Mouse (Mus musculus): ENCODE results near the gene Slc22a28. TPM values are rescaled to one million over a fixed set of nuclear protein-coding genes. Genes with fewer than 3 reads are reported as not detected.

The Slc22a28 gene
- not detected for polyA plus RNA-seq (2015; fragmentation: Illumina TruSeq; extraction: RNeasy Lipid Tissue Mini Kit (QIAGEN cat#74804); ENCODE audit: insufficient read depth, low read depth, low replicate concordance)

GRCm38 (mm10) chr19:8131881-8132280 is at the start of gene Slc22a28:
Gene Slc22a28, minus strand, starts transcription at chr19:8131982.

Other genes starting within 250 kb of the Slc22a28 start
- gene Slc22a27, start 166.0 kb downstream of the Slc22a28 start, polyA plus RNA-seq (2015; fragmentation: Illumina TruSeq; extraction: RNeasy Lipid Tissue Mini Kit (QIAGEN cat#74804); ENCODE audit: insufficient read depth, low read depth, low replicate concordance), result not detected
- gene Slc22a29, start 86.9 kb upstream of the Slc22a28 start, polyA plus RNA-seq (2015; fragmentation: Illumina TruSeq; extraction: RNeasy Lipid Tissue Mini Kit (QIAGEN cat#74804); ENCODE audit: insufficient read depth, low read depth, low replicate concordance), result 1.2 TPM